Mouse (Mus musculus) CD4-positive, CD25-positive, alpha-beta regulatory T cell, adult 2 months (primary cell): Measurements from ENCODE around the gene Diablo.
A peak's percentile ranks its signal among the peaks of the same experiment; 100 is the strongest.
"Not testable (repeated sequence)": the region's sequence is repeated elsewhere in the genome, so short reads cannot be mapped to it uniquely, and the experiment has no call there.

ENCODE experiments used
- DNase-seq: peaks from one replicate; pipeline ENCODE4 v3.0.0-alpha.2; 2012; ENCODE audit warnings: low read depth, low spot score

The Diablo gene

GRCm38 (mm10) chr5:123523692-123524392 lies at the start of gene Diablo:
Gene Diablo, minus strand, starts transcription at chr5:123524176.
- DNase-seq, result peak; percentile 100

- no peak for DNase-seq
Measured at GRCm38 (mm10) chr5:123573362-123573761, 49.4 kb upstream of the Diablo start.

DNA sequence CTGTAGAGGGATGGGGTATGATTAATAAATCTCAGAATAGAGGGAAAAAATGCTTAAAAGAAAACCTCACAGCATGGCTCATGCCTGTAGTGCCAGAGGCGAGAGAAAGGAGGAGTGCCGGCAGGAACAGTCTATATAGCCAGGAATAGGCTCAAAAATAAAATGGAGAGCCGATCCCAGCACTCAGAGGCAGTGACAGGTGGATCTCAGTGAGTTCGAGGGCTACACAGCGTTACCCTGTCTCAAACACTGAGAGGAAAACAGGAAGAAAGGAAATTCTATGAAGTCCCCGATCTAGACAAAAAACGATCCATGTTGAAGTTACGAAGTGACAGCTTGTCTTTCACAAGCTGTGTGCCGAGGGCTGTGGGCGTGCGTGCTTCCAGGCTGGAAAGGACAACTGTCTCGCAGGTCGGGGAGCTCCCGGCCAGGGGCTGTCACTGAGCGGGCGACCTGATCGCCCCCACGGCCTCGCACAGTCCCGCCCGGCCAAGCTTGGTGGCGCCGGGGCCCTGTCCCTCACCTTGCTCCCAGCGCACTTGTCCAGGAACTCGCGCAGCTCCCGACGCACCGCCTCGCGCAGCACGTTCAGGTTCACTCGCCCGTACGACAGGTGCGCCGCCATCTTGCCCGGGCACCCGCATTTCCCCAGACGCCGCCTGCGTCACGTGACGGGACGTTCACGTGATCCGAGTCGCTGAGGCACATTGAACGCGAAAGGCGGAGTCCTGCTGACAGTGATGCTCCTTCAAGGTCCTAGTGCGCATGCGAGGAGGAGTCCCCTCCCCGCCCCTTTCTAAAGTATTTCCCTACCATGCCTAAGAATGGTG lies 48.6 kb upstream of the Diablo start, which contains the start of gene Vps33a:
TSS of gene Vps33a (minus strand) at position 682 of the 830 bp plus-strand sequence.
- DNase-seq, result peak; percentile 100

DNA sequence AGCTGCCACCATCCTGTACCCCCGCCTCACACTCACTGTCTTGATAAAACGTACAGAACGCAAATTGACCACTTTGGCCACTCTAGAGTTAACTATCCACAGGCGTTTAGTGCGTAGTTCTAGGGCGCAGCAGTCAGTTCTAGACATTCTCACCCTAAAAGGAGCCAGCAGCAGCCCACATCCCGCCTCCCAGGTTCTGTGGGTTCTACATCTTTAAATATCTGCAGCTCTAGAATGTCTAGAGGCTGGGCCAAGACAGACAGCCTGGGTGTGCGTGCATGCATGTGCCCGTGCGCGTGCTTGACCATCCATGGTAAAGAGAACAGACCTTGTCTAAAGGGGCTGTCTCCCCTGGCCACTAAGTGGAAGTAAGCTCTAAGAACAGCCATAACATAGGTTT lies 37.2 kb upstream of the Diablo start:
- DNase-seq, result no peak

GRCm38 (mm10) chr5:123559588-123559987 lies 35.6 kb upstream of the Diablo start:
- no peak for DNase-seq

DNA sequence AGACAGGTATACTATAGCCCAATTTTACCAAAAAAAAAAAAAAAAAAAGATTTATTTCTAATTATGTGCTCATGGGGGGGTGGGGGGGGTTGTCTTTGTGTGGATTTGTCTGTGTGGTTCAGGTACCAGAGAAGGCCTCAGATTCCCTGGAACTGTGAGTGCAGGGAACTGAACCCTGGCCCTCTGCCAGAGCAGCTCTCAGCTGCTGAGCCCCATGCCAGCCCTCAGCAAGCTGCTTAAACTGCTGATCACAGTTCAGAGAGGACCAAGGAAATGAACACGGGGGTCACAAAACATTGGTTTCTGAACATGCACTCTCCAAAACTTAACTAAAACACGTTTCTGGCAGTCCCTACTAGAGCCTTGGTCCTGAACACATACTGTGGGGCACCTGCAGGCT lies 32.5 kb upstream of the Diablo start:
- no peak for DNase-seq

GRCm38 (mm10) chr5:123555693-123556092 lies 31.7 kb upstream of the Diablo start:
- no peak for DNase-seq

- DNase-seq, result no peak
Measured at GRCm38 (mm10) chr5:123533801-123534200, 9.8 kb upstream of the Diablo start.

DNA sequence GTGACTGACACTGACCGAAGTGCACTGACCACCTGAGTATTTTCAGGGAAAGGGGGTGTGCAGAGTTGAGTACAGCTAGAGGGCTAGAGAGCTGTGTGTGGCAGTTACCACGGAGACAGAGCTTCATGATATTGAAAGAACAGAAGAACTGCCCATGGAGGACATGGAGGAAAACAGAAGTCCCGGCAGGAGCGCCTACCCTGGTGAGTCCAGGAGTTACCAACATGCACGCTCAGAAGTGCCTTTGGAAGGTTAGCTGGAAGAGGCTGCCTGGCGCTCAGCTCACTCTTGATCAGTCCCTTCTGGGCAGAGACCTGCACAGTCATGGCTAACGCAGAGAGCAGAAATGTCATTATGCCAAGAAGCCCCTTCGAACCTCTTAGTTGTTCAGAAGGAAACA lies 6.1 kb upstream of the Diablo start:
- DNase-seq, result no peak

DNA sequence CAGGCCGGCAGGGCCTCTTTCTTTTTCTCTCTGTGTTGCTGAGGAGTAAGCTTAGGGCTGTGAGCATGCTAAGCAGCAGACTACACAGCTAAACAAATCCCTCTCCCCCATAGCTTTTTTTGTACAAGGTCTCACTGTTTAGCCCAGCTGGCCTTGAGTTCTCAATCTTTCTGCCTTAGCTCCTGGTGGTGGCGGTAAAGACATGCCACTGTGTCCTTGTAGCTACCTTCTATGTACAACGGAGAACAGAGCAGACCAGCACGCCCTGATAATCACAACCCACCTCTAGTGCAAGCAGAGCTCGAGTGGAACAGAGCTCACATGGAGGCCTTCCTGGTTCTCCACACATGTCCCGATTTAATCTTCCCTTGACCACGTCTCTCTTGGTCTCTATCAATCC lies 4.7 kb upstream of the Diablo start:
- DNase-seq, result no peak

- no peak for DNase-seq
Measured at GRCm38 (mm10) chr5:123525916-123526495, 2.0 kb upstream of the Diablo start.

GRCm38 (mm10) chr5:123525281-123525680 lies 1.3 kb upstream of the Diablo start, which contains the start of gene Gm49027:
Gene Gm49027, minus strand, starts transcription at chr5:123525488.
- DNase-seq, result no peak

DNA sequence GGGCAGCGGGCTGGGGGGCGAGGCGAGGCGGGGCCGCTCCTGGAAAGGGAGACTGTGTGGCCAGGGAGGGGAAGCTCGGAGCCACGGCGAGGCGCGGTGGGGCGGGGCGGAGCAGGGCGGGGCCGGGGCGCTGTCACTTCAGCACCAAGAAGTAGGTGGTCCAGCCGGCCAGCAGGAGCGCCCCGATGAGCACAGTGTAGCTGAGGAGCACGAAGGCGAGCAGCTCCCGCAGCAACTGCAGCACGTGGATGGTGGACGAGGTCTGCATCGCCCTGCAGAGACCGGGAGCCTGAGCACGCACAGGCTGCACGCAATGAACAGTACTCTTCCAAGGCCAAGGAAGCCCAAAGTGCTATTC lies 396 bp upstream of the Diablo start:
- no peak for DNase-seq

DNA sequence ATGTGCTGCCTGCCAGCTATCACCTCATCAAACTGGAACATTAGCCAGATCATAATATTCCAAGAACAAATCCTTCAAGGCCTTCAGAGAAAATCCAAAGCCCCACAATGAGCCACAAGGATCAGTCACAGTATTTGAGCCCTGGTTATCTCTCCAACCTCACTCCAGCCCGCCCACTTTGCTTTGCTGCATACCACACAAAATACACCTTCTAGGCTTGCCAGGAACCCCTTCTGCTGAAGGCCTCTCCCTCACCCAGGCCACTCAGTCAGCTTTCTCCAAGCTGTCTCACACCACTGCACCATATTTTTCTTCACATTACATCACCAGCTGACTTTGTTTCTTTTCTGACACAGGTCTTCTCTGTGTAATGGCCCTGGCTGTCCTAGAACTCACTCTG lies 1.8 kb downstream of the Diablo start:
- DNase-seq, result no peak

DNA sequence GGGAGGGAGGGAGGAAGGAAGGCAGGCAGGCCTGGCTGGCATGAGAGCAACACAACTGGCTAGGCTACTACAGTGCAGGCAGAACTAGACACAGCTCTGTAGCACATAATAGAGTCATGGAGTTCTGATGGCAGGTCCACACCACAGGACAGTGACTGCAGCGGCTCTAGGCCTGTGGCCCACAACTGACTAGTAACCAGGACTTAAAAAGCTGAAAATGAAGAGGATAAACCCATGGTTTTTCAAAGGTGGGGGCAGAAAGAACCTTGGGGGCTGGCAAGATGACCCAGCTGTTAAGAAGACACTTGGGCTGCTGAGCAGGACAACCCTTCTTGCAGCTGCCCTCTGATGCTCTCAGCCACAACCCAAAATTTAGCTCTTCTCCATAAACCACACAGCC lies 2.4 kb downstream of the Diablo start:
- DNase-seq, result no peak

DNA sequence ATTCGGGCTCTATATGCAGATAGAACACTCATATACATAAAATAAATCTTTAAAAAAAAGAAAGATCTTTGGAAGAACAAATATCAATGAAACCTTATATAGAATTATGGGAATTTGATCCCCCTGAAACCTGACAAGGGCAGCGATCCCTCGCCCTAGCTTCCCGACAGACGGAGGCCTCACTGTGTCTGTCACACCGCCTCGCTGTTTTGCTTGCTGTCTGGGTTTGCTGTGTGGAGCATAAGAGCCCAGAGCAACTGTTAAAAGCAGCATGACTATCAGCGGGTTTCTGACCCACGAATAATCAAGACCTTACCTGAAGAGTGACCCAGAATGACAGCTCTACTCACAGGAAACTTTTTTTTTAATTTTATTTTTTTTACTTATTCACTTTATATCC lies 3.3 kb downstream of the Diablo start:
- no peak for DNase-seq

- DNase-seq, result no peak
Measured at GRCm38 (mm10) chr5:123514871-123515270, 9.1 kb downstream of the Diablo start.

DNA sequence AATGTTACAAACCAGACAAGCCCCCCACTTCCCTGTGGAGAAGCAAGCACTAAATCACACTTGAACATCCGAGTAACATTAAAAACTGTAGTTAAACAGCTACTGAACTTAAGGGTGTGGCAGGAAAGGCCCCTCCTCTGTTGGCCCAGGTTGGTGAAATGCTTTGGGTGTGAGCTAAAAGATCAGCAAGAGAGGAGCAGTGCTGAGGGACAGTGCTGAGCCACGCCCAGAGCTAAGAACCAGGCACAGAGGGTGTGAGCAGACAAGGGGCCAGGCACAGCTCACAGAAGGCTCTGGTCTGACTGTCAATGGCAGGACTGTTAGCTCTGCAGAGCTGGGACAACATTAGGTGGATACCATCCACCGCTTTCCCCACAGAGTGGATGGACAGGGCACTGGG lies 11.9 kb downstream of the Diablo start:
- DNase-seq, result no peak

- DNase-seq, result not testable (repeated sequence)
Measured at GRCm38 (mm10) chr5:123511426-123511825, 12.6 kb downstream of the Diablo start.

DNA sequence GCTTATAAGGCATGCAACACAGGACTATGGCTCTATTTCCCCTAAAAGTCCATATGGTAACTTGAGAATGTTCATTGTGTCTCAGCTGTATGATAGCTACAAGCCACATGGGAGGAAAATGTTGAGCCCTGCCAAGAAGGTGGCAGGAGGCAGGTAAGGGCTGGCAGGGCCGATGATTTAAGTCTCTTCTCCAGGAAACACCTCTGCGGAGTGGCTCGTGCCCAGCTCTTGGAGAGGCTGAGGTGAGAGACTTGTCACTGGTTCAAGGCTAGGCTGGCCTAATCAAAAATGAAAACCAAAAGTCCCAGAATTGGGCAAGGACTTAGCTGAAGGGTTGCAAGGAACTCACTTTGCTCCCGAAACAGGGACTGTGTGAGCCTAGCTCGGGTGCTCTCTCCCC lies 13.8 kb downstream of the Diablo start, which contains the start of gene B3gnt4:
TSS of gene B3gnt4 (plus strand) at position 301 of the 400 bp plus-strand sequence.
- DNase-seq, result no peak

DNA sequence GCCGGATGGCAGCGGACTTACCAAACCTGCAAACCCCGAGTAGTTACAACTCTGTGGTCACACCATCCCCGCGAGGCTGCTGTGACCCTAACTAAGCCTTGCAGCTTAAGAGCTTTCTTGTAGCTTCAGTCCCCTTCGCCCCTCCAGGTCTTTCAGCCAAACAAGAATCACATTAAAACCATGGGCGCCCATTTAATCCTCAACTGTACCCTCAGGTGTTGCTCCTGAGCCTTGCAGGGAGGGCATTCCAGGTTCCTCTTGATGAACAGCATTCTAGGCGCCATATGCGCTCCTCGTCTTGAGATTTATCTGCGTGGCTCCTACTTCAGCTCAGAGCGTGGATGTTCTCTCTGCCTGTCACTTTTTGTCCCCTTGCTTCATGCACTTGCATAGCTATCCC lies 15.1 kb downstream of the Diablo start:
- DNase-seq, result no peak

DNA sequence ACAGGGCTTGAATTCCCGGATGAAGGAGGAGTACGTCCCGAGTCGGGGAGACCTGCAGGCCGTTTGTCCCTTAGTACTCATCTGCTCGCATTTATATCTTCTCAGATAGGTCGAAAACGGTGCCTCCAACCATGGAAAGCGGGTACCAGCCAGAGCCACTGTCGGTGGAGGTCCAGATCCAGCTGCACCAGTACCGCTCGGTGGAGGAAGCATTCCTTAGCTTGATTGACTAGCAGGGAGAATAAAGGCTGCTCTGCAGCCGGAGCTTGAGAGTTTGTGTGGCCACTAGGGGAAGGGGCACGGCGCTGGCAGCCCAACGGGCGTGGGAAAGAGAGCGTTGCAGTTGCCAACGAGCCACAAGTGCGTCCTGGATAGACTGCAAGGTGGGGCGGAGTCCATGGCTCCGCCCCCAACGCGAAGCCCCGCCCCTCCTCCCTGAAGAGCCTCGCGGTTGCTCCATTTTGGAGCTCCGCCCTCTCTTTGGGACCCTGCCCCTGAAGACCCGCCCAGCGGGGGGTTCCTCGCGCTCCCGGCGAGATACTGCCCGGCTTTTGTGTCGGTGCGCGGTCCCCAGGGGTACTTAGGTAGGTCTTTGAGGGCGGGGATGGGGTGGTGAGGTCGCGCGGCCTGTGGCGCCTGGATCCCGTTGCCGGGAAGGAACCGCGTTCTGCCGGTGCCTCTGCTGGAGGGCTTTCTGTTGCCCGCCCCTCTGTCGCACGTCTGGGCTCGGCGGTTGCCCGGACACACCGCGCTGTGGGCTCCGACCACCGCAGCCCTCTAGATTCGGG lies 15.8 kb downstream of the Diablo start:
- DNase-seq, result peak; percentile 90
